Mouse (Mus musculus) frontal cortex, postnatal 10 days (tissue): ENCODE measurements at regions not wholly inside any gene's neighbourhood (a gene's known extent, or its start where the extent isn't known, plus 50 kb on each side); places are given as distances from the start of the nearest gene placed in this dataset.

Source experiments
- DNase-seq, 2 experiments: peaks; one replicate each; pipeline ENCODE4 v3.0.0; 2022; ENCODE audit warnings: low spot score in 2 of 2, mixed read lengths in 1 of 2

- no peak for DNase-seq
Observed at GRCm38 (mm10) chr9:61135917-61136316, 236.2 kb upstream of the Tle3 start.

GRCm38 (mm10) chr9:61138741-61139368 lies 233.3 kb upstream of the Tle3 start:
- DNase-seq = no peak

GRCm38 (mm10) chr9:61143101-61143500 lies 229.1 kb upstream of the Tle3 start:
- DNase-seq = no peak

- DNase-seq = no peak
Observed at GRCm38 (mm10) chr9:61144685-61145318, 227.4 kb upstream of the Tle3 start.

- no peak for DNase-seq
Observed at GRCm38 (mm10) chr9:61145738-61146137, 226.4 kb upstream of the Tle3 start.

- DNase-seq = no peak
Observed at GRCm38 (mm10) chr9:61151201-61151600, 221.0 kb upstream of the Tle3 start.

DNA sequence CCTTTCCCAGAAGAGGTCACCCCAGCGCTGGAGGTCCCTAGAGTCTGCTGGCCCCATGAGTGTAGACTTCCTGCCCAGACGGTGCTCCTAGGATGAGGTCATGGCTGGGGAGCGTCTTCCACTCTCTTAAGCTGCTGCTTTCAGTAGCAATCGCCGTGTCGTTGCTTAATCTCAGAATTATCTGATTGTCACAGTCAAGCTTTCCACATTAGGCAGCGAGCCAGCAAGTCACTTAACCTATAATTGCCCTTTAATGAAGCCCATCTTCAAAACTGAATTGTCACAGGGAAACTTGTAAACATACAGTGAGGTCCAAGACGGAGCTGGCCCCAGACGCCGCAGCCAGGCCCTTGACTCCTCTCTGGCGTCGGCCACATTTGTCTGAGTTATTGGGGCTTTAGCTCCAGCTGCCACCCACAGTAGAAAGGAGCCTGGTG lies 220.2 kb upstream of the Tle3 start:
- DNase-seq = no peak

DNA sequence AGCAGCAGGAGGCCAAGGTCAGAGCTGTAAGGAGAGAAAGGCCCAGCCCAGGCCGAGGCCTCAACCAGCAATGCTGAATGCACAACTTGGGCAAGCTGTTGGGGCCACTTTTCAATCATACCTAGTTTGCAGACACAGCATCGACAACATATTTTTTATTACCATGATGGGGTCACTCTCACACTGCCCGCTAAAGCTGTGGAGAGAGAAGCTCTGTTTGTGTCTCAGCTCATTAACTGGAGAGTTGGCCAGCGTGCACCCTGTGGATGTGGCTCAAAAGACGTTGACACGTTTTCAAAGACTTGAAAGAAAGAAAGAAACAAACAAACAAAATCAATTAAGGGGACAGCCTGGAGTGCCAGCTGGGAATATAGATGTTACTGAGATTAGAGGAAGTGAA lies 217.4 kb upstream of the Tle3 start:
- no peak for DNase-seq

- no peak for DNase-seq
Observed at GRCm38 (mm10) chr9:61155851-61156250, 216.3 kb upstream of the Tle3 start.

DNA sequence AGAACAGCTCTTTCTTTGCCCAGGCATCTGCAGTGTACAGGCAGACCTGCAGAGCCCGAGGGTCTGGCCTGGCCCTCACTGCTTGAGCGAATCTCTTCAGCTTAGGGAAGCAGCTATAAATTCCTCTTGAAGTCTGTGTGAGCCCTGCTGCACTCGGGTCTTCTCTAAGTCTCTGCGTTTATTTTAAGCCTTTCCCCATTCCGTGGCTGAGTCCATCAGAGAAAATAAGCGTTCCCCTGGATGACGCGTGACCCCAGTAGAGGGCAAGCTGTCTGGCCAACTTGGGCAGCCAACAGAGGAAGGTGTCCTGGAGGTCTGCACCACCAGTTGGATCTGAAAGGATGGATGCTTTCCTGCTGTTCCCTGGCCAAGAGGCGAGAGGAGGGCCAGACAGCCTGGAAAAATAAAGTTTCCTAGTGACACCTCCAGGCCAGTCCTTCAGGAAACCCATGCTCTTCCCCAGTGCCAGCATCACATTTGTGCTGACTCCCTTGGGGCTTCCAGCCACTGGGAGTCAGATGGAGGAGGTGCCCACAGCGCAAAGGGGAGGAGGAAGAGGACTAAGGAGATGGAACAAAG lies 213.9 kb upstream of the Tle3 start:
- no peak for DNase-seq

- no peak for DNase-seq
Observed at GRCm38 (mm10) chr9:61159159-61159558, 213.0 kb upstream of the Tle3 start.

DNA sequence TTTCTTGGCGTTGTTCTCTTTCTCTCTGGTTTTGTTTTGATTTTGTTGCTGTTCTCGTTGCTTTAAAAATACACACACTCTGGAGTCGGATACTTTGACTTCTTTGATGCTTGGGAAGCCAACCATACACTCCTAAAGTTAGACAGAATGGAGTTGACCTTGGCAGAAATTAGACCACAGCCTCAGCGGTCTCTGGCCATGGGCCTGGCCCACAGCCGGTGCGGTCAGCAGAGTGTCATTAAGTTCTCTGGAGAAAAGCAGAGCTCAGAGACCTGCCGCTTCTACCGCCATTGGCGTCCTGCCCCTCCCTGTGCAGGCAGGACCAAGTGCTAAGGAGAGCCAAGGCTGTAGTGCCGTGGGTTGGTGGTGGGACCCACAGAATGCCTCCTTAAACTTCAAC lies 212.6 kb upstream of the Tle3 start:
- no peak for DNase-seq

GRCm38 (mm10) chr9:61162884-61163283 lies 209.3 kb upstream of the Tle3 start:
- no peak for DNase-seq

DNA sequence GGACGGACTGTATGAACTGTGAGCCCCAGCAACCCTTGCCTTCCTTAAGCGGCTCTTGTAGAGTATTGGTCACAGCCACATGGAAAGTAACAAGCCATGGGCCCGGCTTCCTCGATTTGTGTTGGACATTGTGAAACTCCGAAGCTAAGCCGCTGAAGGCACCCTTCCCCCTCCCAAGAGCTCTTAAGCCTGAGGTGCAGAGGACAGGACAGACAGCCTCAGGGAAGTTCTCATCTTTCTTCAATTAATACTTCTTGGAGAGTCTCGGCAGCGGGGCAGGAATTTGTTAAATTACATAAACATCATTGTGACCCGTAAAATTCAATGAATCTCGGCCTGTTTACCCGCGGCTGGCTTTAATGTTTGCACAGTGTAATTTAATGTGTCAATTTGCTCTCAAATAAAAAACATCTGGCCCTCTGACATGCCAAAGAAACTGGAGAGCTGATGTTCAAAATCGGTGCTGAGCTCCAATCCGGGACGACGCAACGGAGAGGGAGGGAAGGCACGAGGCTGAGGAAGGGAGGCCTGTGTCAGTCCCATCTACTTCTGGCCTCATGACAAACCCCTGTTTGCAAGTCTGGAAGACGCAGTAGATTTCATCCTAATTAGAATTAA lies 208.4 kb upstream of the Tle3 start:
- DNase-seq = no peak

DNA sequence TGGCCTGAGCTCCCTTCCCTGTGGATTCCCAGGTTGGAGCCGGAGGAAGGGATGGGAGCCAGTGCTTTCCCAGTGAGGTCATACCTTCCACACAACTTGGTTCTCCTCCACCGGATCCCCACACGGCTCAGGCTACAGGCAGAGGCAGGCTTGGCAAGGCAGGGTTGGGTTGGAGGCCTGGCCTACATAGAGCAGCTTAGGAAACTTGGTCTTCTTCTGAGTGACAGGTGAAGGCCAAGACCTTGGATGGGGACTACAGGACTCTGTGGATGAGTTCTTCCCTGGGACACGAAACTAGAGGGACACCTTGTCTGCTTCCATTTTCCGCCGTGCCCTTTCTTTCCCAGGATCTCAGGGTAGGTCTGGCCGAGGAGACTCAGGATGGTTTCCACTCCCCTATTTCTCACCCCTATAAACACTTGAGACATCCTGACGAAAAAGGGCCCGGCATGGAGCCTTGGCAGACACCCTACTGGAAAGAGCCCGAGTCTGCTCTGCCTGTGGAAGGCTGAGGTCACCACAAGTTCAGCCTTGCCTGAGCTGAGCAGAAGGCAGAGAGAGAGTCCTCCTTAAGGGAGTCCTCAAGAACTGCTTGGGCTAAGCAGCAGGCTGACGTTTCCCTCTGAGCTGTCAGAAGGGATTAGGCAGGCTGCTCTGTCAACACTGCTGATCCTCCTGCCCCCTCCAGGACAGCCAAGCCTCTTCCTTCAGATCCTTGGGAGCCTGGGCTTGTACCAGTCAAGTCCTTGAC lies 207.5 kb upstream of the Tle3 start:
- DNase-seq = no peak

DNA sequence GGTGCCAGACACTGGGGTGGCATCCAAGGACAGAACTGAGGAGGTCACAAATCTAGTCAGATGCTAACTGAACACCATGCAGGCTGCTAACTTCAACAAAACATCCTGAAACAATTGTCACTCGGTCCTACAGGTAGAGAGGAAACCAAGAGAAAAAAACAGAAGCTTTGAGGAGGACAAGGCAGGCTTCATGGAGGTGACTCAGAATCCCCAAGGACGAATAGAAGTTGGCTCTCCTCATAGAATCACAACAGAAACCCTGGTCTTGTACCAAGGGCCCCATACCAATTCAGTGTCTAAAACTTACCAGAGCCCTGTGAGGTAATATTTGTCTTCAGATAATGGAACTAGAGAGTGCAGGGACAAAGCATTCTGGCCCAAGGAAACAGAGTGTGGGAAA lies 206.1 kb upstream of the Tle3 start:
- DNase-seq = no peak

DNA sequence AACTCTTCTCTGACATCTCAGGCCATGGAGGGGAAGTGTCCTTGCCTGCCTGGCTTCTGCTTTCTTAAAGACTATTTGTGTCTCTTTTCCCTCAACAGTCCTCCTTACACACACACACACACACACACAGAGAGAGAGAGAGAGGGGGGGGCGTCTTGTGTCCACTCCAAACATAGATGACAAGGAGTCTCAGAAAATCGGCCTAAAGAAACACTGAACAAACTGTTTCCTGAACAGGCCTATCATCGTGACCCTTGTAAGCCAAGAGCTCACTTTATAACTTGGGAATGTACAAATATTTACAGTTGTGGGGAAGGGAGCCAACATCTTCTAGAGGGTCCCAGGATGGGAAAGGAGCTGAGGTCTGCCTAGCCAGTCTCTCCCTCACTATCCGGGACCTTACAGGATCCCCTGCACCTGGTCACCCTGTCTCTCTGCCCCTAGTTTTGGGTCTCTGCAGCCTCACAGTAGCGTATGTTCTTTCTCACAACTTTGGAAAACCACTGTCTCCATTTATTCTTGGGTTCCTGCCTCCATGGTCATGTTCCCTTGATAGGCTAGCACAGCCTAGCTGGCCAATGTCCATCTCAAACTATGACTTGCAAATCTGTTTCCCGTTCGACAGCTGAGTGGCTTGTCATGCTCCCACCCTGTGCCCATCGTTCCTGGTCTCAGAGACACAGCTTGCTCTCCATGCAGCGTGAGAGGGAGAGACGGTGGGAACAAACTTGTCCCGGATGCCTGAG lies 204.9 kb upstream of the Tle3 start:
- DNase-seq = no peak

GRCm38 (mm10) chr9:61168931-61169330 lies 203.2 kb upstream of the Tle3 start:
- peak in 1 of 2 experiments; percentile 45 for DNase-seq

- no peak for DNase-seq
Observed at GRCm38 (mm10) chr9:61169506-61170090, 202.6 kb upstream of the Tle3 start.

- no peak for DNase-seq
Observed at GRCm38 (mm10) chr9:61170921-61171320, 201.2 kb upstream of the Tle3 start.

DNA sequence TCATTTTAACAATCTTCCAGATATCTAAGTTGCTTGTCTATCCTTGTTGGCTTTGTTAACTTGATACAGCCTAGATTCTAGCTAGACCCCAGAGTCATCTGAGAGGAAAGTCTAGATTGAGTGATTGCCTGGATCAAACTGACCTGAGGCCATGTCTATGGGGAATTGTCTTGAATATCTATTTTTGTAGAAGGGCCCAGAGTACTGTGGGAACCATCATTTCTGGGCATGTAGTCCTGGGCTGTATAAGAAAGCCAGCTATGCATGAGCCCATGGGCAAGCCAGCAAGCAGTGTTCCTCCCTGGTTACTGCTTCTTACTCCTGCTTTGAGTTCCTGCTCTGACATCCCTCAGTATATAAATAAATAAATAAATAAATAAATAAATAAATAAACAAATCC lies 199.7 kb upstream of the Tle3 start:
- no peak for DNase-seq
